Mouse (Mus musculus): ENCODE measurements around the gene Tmem129. TPM values are rescaled to one million over a fixed set of nuclear protein-coding genes. Genes with fewer than 3 reads are reported as not detected.
A peak's percentile ranks its signal among the peaks of the same experiment; 100 is the strongest.

Tmem129 gene
- total RNA-seq (2021) = 10 to 100 TPM; 26.8 to 28.0 TPM
- long read RNA-seq, experiment 1, transcript Tmem129-203 (4 exons, 2,369 nt) = minor isoform, 6 of 60 reads
- long read RNA-seq, experiment 1, transcript Tmem129-201 (4 exons, 2,828 nt) = major isoform, 39 of 60 reads
- long read RNA-seq, experiment 1, partial matches to known transcripts = 9 of 60 reads
- long read RNA-seq, experiment 1, other reads (novel, unspliced or antisense) = 6 of 60 reads
- long read RNA-seq, experiment 2, transcript Tmem129-201 (4 exons, 2,828 nt) = major isoform, 23 of 40 reads
- long read RNA-seq, experiment 2, transcript Tmem129-203 (4 exons, 2,369 nt) = minor isoform, 9 of 40 reads
- long read RNA-seq, experiment 2, partial matches to known transcripts = 3 of 40 reads
- long read RNA-seq, experiment 2, other reads (novel, unspliced or antisense) = 5 of 40 reads

- DNase-seq (ENCODE audit: low spot score in 2 of 2) = peak; percentile 99
Measured at GRCm38 (mm10) chr5:33657787-33658663, at the start of gene Tmem129, which contains the start of gene Tacc3. Tmem129 (minus strand) TSS chr5:33658416. Tacc3 (plus strand) TSS chr5:33658128.

GRCm38 (mm10) chr5:33707163-33707562 is 48.9 kb upstream of the Tmem129 start:
- no peak for DNase-seq (ENCODE audit: low spot score in 2 of 2)

- DNase-seq (ENCODE audit: low spot score in 2 of 2) = no peak
Measured at GRCm38 (mm10) chr5:33706350-33706629, 48.1 kb upstream of the Tmem129 start.

- DNase-seq (ENCODE audit: low spot score in 2 of 2) = no peak
Measured at GRCm38 (mm10) chr5:33705612-33706349, 47.6 kb upstream of the Tmem129 start.

- DNase-seq (ENCODE audit: low spot score in 2 of 2) = peak in 1 of 2 experiments; percentile 36
Measured at GRCm38 (mm10) chr5:33704945-33705611, 46.9 kb upstream of the Tmem129 start.

- DNase-seq (ENCODE audit: low spot score in 2 of 2) = no peak
Measured at GRCm38 (mm10) chr5:33703999-33704398, 45.8 kb upstream of the Tmem129 start.

- DNase-seq (ENCODE audit: low spot score in 2 of 2) = no peak
Measured at GRCm38 (mm10) chr5:33701832-33702231, 43.6 kb upstream of the Tmem129 start.

- DNase-seq (ENCODE audit: low spot score in 2 of 2) = no peak
Measured at GRCm38 (mm10) chr5:33700010-33700409, 41.8 kb upstream of the Tmem129 start.

- no peak for DNase-seq (ENCODE audit: low spot score in 2 of 2)
Measured at GRCm38 (mm10) chr5:33698669-33699068, 40.5 kb upstream of the Tmem129 start.

GRCm38 (mm10) chr5:33697947-33698512 is 39.8 kb upstream of the Tmem129 start:
- peak in 1 of 2 experiments; percentile 39 for DNase-seq (ENCODE audit: low spot score in 2 of 2)

GRCm38 (mm10) chr5:33697534-33697933 is 39.3 kb upstream of the Tmem129 start:
- no peak for DNase-seq (ENCODE audit: low spot score in 2 of 2)

- no peak for DNase-seq (ENCODE audit: low spot score in 2 of 2)
Measured at GRCm38 (mm10) chr5:33696430-33696829, 38.2 kb upstream of the Tmem129 start.

- no peak for DNase-seq (ENCODE audit: low spot score in 2 of 2)
Measured at GRCm38 (mm10) chr5:33695718-33696121, 37.5 kb upstream of the Tmem129 start.

GRCm38 (mm10) chr5:33694848-33695717 is 36.9 kb upstream of the Tmem129 start:
- DNase-seq (ENCODE audit: low spot score in 2 of 2) = peak; percentile 9 to 35

- no peak for DNase-seq (ENCODE audit: low spot score in 2 of 2)
Measured at GRCm38 (mm10) chr5:33694461-33694847, 36.2 kb upstream of the Tmem129 start.

GRCm38 (mm10) chr5:33692393-33692792 is 34.2 kb upstream of the Tmem129 start:
- no peak for DNase-seq (ENCODE audit: low spot score in 2 of 2)

GRCm38 (mm10) chr5:33689852-33690645 is 31.8 kb upstream of the Tmem129 start:
- DNase-seq (ENCODE audit: low spot score in 2 of 2) = no peak

- peak in 1 of 2 experiments; percentile 7 for DNase-seq (ENCODE audit: low spot score in 2 of 2)
Measured at GRCm38 (mm10) chr5:33689221-33689844, 31.1 kb upstream of the Tmem129 start.

Data from left cerebral cortex, adult 18-20 months (tissue).